Comparison of ENCODE assay signal across 12 mouse cellular contexts in the genomic region with DNA sequence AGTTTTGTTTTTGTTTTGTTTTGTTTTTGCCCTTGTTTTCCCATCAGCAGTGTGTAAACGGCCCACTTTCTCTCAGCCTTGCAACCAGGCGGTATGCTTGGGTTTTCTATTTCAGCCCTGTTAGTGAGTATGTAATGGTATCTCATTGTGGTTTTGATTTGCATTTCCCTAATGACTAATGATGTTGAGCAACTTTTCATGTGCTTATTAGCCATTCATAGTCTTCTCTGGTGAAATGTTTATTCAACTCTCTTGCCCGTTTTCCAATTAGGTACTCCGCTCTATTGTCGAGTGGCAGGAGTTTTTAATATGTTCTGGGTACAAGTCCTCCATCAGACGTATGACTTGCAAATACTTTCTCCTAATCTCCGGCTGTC.
DNase-seq lines count a peak whose midpoint lies in the region; ATAC-seq and TF ChIP-seq lines count a peak whose summit lies in the region.
"Had no signal": no experiment of that assay in that cellular context is flagged by ENCODE, and none has a peak within 500 bp of the region (broad histone marks: within the 10 kb centered on the region; RNA-seq: fewer than 3 reads in every experiment).

No protein-coding gene starts in this region.

- no peaks in the 10 kb centered on the region for H3K36me3 ChIP-seq in heart, embryonic 16.5 days (ENCODE audit: control insufficient read depth, insufficient read depth)
- H3K36me3 ChIP-seq in stomach, embryonic 16.5 days (ENCODE audit: control insufficient read depth, insufficient read depth, low read length), result no peaks in the 10 kb centered on the region
- no peaks in the 10 kb centered on the region for H3K36me3 ChIP-seq in stomach, postnatal 0 days (ENCODE audit: control insufficient read depth, insufficient read depth, low read length)
- no peaks in the 10 kb centered on the region for H3K36me3 ChIP-seq in forebrain, embryonic 16.5 days (ENCODE audit: control insufficient read depth, insufficient read depth)
- H3K36me3 ChIP-seq: midbrain, embryonic 10.5 days had no signal

- no peak for ATAC-seq in heart, embryonic 16.5 days (replicated peaks; ENCODE audit: extremely low read depth, insufficient read depth, low FRiP score)
- ATAC-seq in stomach, embryonic 16.5 days (ENCODE audit: insufficient read depth, low FRiP score), result no peak
- no peak for ATAC-seq in stomach, postnatal 0 days (ENCODE audit: low FRiP score, low TSS enrichment)
- ATAC-seq in forebrain, embryonic 16.5 days, result peak; percentile 47; the same call in 1 of the 2 replicates

- 78% methylated on average over 7 of the region's 7 CpGs for WGBS in heart, embryonic 16.5 days
- 70% methylated on average over 7 of the region's 7 CpGs for WGBS in stomach, embryonic 16.5 days
- 63% methylated on average over 7 of the region's 7 CpGs for WGBS in stomach, postnatal 0 days
- 8% methylated on average over 7 of the region's 7 CpGs for WGBS in forebrain, embryonic 16.5 days

- peak overlapping the region; percentile 46 for H3K4me2 ChIP-seq in heart, embryonic 16.5 days (ENCODE audit: low read depth, low read length)
- H3K4me2 ChIP-seq in stomach, embryonic 16.5 days (ENCODE audit: low read depth, low read length), result peak overlapping the region; percentile 39; the same call in 1 of the 2 replicates
- no peak overlapping the region for H3K4me2 ChIP-seq in stomach, postnatal 0 days (replicated peaks; ENCODE audit: low read depth)
- 0 out of 2 replicates have a peak overlapping the region, but pooled peaks have one; percentile 4 for H3K4me2 ChIP-seq in forebrain, embryonic 16.5 days (ENCODE audit: low read length)

- H3K27ac ChIP-seq in heart, embryonic 16.5 days (ENCODE audit: low read length), result no peak overlapping the region
- no peak overlapping the region for H3K27ac ChIP-seq in stomach, embryonic 16.5 days (ENCODE audit: low read length)
- no peak overlapping the region for H3K27ac ChIP-seq in stomach, postnatal 0 days (replicated peaks)
- no peak overlapping the region for H3K27ac ChIP-seq in forebrain, embryonic 16.5 days (ENCODE audit: low read length)
- H3K27ac ChIP-seq: left cerebral cortex, adult 2 months; midbrain, embryonic 10.5 days had no signal

- peaks cover 68% of the 10 kb centered on the region for H3K4me1 ChIP-seq in heart, embryonic 16.5 days (ENCODE audit: control insufficient read depth, insufficient read depth, low read length)
- H3K4me1 ChIP-seq in stomach, embryonic 16.5 days (ENCODE audit: control insufficient read depth, insufficient read depth, low read length), result peaks cover 20% of the 10 kb centered on the region; the same call in 1 of the 2 replicates
- H3K4me1 ChIP-seq in stomach, postnatal 0 days (replicated peaks; ENCODE audit: control insufficient read depth, insufficient read depth), result peaks cover 6% of the 10 kb centered on the region; the same call in 1 of the 2 replicates
- peaks cover 6% of the 10 kb centered on the region; the same call in 1 of the 2 replicates for H3K4me1 ChIP-seq in forebrain, embryonic 16.5 days (replicated peaks; ENCODE audit: control insufficient read depth, insufficient read depth, low read length)

- DNase-seq in heart, postnatal 4 days, result no peak
- DNase-seq in stomach, postnatal 0 days (ENCODE audit: low spot score), result no peak
- DNase-seq in cerebellum, adult 11-12 months, result no peak
- no peak for DNase-seq in thymus, postnatal 14 days
- no peak for DNase-seq in yolk sac, embryonic 10.5 days (ENCODE audit: low spot score)
- DNase-seq: adrenal gland, postnatal 25 days; thymus, postnatal 36 days had no signal

- no peak for TF ChIP-seq EP300 in stomach, postnatal 0 days (optimal IDR thresholded peaks at IDR 0.05)

- H3K9me3 ChIP-seq in heart, embryonic 16.5 days (replicated peaks; ENCODE audit: control insufficient read depth, low read length), result peaks cover 3% of the 10 kb centered on the region; the same call in 1 of the 2 replicates
- no peaks in the 10 kb centered on the region for H3K9me3 ChIP-seq in stomach, embryonic 16.5 days (replicated peaks; ENCODE audit: control insufficient read depth, low read length)
- no peaks in the 10 kb centered on the region for H3K9me3 ChIP-seq in stomach, postnatal 0 days (ENCODE audit: control insufficient read depth, low read length)
- no peaks in the 10 kb centered on the region; the same call in 1 of the 2 replicates for H3K9me3 ChIP-seq in forebrain, embryonic 16.5 days (ENCODE audit: control insufficient read depth, low read length)
- H3K9me3 ChIP-seq: midbrain, embryonic 10.5 days had no signal

- H3K27me3 ChIP-seq in heart, embryonic 16.5 days (ENCODE audit: control insufficient read depth, insufficient read depth, low read length), result no peaks in the 10 kb centered on the region
- no peaks in the 10 kb centered on the region for H3K27me3 ChIP-seq in stomach, embryonic 16.5 days (ENCODE audit: control insufficient read depth, insufficient read depth, low read length)
- no peaks in the 10 kb centered on the region for H3K27me3 ChIP-seq in stomach, postnatal 0 days (ENCODE audit: control insufficient read depth, insufficient read depth, low read length)
- H3K27me3 ChIP-seq in forebrain, embryonic 16.5 days (replicated peaks; ENCODE audit: control insufficient read depth, insufficient read depth, low read length), result peaks cover 72% of the 10 kb centered on the region

- no peak overlapping the region for H3K4me3 ChIP-seq in heart, embryonic 16.5 days (ENCODE audit: low read length)
- no peak overlapping the region for H3K4me3 ChIP-seq in stomach, embryonic 16.5 days (replicated peaks; ENCODE audit: low read length)
- H3K4me3 ChIP-seq in stomach, postnatal 0 days (ENCODE audit: low read depth, low read length), result no peak overlapping the region
- H3K4me3 ChIP-seq in forebrain, embryonic 16.5 days (replicated peaks; ENCODE audit: low read length), result no peak overlapping the region
- H3K4me3 ChIP-seq: left cerebral cortex, adult 2 months; midbrain, embryonic 10.5 days had no signal

- no peak overlapping the region for H3K9ac ChIP-seq in heart, embryonic 16.5 days (ENCODE audit: low read length)
- no peak overlapping the region for H3K9ac ChIP-seq in stomach, embryonic 16.5 days (ENCODE audit: low read length)
- no peak overlapping the region for H3K9ac ChIP-seq in stomach, postnatal 0 days (ENCODE audit: low read length)
- H3K9ac ChIP-seq in forebrain, embryonic 16.5 days (replicated peaks; ENCODE audit: low read depth, low read length), result no peak overlapping the region

- TF ChIP-seq CTCF in stomach, postnatal 0 days (IDR thresholded peaks at IDR 0.05; ENCODE audit: low read depth), result no peak
